Mouse (Mus musculus) stomach, embryonic 16.5 days (tissue): ENCODE results near the gene Gm42372. TPM values are rescaled to one million over a fixed set of nuclear protein-coding genes. Genes with fewer than 3 reads are reported as not detected.

ENCODE experiments used
- ATAC-seq: fragments of 200-750 bp; cut with Nextera tagmentation; 2 replicates; pipeline ENCODE4 v1.8.0; 2017; ENCODE audit warnings: moderate number of reproducible peaks, moderate TSS enrichment; ENCODE audit not compliant: insufficient read depth, low FRiP score
- H3K27ac ChIP-seq: fragments of 300-500 bp; sonication (generic); 2 replicates; pipeline ENCODE4 v1.5.1; 2014; ENCODE audit warnings: low read length
- H3K27me3 ChIP-seq: fragments of 300-500 bp; sonication (generic); 2 replicates; pipeline ENCODE4 v1.6.1; 2014; ENCODE audit warnings: low read length, control low read depth, mixed read lengths; ENCODE audit not compliant: control insufficient read depth, insufficient read depth
- H3K36me3 ChIP-seq: fragments of 300-500 bp; sonication (generic); 2 replicates; pipeline ENCODE4 v1.6.1; 2014; ENCODE audit warnings: low read length; ENCODE audit not compliant: control insufficient read depth, insufficient read depth
- H3K4me1 ChIP-seq: fragments of 300-500 bp; sonication (generic); 2 replicates; pipeline ENCODE4 v1.6.1; 2014; ENCODE audit warnings: low read length, control low read depth, mixed read lengths; ENCODE audit not compliant: control insufficient read depth, insufficient read depth
- H3K4me2 ChIP-seq: fragments of 300-500 bp; sonication (generic); 2 replicates; pipeline ENCODE4 v1.6.1; 2014; ENCODE audit warnings: low read depth, low read length, mixed read lengths
- H3K4me3 ChIP-seq: fragments of 300-500 bp; sonication (generic); replicated peaks from 2 replicates; pipeline ENCODE4 v1.5.1; 2014; ENCODE audit warnings: mild to moderate bottlenecking, low read length
- H3K9ac ChIP-seq: fragments of 300-500 bp; sonication (generic); 2 replicates; pipeline ENCODE4 v1.6.1; 2014; ENCODE audit warnings: low read length
- H3K9me3 ChIP-seq: fragments of 300-500 bp; sonication (generic); replicated peaks from 2 replicates; pipeline ENCODE4 v1.6.1; 2016; ENCODE audit warnings: low read length, control low read depth; ENCODE audit not compliant: control insufficient read depth
- WGBS: fragments of 180-500 bp; shearing (Covaris S2); extraction: QIAGEN DNeasy Blood & Tissue Kit; methylation state at CpG from one replicate; pipeline ENCODE4 v1.1.7; 2014; 5-methylcytosine and 5-hydroxymethylcytosine counted together
- polyA plus RNA-seq: library from polyadenylated mRNA; unstranded; fragments of >200 nt; fragmentation: Nextera tagmentation; extraction: Ambion mirVana; gene quantifications from 2 replicates; pipeline ENCODE4 v1.2.1, GENCODE M21; 2015

Gm42372 gene
- polyA plus RNA-seq, 1 experiment from 2014 or later: 0.25 TPM

DNA sequence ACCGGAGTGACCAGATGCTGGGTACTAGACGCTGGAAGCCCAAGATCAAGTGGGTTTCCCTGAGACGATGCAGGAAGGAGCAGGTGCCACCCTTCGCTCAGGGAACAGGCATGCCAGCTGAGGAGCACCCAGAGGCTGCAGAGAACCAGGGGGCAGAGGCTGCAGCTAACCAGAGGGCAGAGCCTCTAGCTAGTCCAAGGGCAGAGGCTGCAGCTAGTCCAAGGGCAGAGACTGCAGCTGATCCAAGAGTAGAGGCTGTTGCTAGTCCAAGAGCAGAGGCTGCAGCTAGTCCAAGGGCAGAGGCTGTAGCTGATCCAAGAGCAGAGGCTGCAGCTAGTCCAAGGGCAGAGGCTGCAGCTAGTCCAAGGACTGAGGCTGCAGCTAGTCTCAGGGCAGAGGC, 12.5 kb downstream of the Gm42372 start:
- ATAC-seq: no peak

DNA sequence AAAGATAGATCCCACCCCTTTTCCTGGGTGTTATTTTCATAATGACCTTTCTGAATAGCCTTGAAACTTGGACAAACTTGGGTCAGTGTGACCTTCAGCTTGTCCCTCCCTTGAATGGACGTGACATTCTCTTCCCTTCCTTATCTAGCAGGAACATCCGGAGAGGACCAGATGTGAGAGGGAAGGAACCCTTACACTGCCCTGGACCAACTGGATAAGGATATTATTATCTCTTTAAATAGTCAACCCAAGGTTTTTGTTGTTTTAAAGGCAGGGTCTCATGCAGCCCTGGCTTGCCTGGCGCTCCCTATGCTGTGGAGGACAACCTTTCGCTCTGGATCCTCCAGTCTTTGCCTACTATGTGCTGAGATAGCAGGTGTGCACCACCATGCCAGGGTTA, 16.3 kb downstream of the Gm42372 start:
- Histone ChIP-seq H3K4me2 (no peak overlapping the region), H3K9ac (no peak overlapping the region), H3K36me3 (peaks cover 11% of the 10 kb centered on the region; the same call in 1 of the 2 replicates), H3K27me3 (no peaks in the 10 kb centered on the region), H3K4me1 (peaks cover 41% of the 10 kb centered on the region), H3K27ac (no peak overlapping the region), H3K9me3 (no peaks in the 10 kb centered on the region), H3K4me3 (no peak overlapping the region)
- WGBS: 60% methylated on average over 4 of the region's 4 CpGs
- no peak for ATAC-seq

More for the DNA sequence above, 12.5 kb downstream of the Gm42372 start:
- Histone ChIP-seq H3K9ac (peak overlapping the region; percentile 84), H3K36me3 (peaks cover 9% of the 10 kb centered on the region; the same call in 1 of the 2 replicates), H3K27me3 (no peaks in the 10 kb centered on the region), H3K27ac (no peak overlapping the region), H3K4me2 (peak overlapping the region; percentile 81), H3K9me3 (no peaks in the 10 kb centered on the region), H3K4me1 (peaks cover 58% of the 10 kb centered on the region), H3K4me3 (peak overlapping the region; percentile 61)
- WGBS: 59% methylated on average over 4 of the region's 4 CpGs

DNA sequence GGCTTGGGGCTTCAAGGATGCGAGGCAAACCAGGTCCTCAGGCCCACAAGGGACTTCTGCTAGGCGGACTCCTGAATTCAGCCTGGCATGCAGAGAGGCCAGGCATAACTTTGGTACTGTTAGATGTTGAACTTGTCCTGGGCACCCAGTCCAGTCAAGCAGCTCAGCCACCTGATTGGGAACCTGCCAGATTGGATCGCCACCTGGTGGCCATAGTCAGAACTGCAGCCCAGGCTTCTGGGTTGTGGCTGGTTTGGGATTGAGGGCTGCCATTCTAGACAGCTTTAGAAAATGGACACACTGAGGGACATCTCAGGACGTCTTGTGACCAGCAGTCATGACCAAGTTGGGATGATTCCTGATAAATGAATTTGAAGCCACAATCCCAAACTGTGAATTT, 16.8 kb downstream of the Gm42372 start:
- no peak overlapping the region for H3K4me2 ChIP-seq
- H3K9me3 ChIP-seq: no peaks in the 10 kb centered on the region
- H3K27ac ChIP-seq: no peak overlapping the region
- no peak for ATAC-seq
- no peak overlapping the region for H3K9ac ChIP-seq
- H3K4me1 ChIP-seq: peaks cover 41% of the 10 kb centered on the region
- H3K36me3 ChIP-seq: peaks cover 13% of the 10 kb centered on the region
- WGBS: 28% methylated on average over 4 of the region's 4 CpGs
- H3K4me3 ChIP-seq: no peak overlapping the region
- H3K27me3 ChIP-seq: no peaks in the 10 kb centered on the region

DNA sequence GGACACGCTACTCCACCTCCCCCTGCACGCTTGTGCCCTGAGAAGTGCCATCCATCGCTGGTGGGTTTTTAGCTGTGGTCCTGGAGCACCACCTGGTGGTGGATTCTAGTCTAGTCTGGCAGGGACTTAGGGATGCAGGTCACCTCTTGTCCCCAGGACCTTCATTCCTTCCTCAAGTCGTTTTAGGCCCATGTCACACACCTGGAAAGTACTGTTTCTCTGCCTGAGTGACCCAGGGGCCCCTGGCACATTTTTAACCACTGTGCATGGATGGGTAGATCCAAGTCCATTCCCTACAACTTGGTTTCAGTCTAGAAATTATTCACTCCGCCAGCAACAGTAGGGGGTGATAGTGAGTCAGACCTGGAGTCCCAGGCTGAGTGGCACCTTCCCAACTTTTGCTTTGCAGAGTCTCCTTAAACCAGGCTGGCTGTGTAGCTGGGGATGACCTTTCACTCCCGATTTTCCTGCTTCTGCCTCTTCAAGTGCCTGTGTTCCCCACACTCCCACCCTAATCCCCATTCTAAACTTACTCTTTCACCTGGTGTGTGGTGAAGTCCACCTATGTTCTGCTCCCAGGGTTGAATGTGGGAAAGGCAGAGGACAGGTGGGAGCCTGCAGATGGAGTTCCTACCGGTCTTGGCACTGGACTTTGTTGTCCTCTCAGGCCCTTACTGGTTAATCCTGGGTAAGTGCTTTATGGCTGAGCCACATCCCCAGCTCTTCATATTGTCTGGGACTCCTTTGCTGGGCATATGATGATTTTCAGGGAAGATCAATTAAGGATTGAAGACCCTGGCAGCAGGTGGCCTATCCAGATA, 19.7 kb downstream of the Gm42372 start:
- H3K27me3 ChIP-seq: no peaks in the 10 kb centered on the region

DNA sequence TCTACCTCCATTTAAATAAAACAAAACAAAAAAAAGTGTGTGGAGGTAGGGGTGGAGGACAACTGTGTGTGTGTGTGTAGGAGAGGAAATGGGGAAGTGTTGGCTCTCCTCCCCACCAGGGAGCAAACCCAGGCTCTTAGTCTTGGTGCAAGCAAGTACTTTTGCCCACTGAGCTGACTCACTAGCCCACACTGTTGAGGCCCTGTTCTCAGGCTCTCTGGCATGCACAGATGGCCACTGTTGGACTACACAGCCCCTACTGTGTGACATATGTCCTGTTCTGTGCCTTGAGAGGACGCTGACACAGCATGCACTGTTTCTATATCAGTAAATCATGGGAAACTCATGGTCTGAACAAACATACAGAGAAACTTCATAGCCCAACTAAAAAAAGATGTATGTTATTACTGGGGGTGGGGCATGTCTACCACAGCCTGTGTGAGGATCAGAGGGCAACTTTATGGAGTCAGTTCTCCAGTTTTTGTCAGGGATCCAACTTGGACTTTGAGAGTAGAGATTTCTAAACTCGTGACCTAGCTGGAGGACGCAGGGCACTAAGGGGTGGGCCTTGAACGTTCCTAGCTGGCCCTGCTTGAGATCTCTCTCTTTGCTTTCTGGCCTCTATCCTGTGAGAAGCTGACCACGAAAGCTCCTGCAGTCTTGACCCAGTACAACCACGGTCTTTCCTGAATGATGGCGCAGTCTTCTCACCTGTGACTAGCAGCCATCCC, 20.5 kb downstream of the Gm42372 start:
- no peaks in the 10 kb centered on the region for H3K9me3 ChIP-seq
- peak overlapping the region; percentile 50 for H3K27ac ChIP-seq
- 66% methylated on average over 7 of the region's 7 CpGs for WGBS
- 0 out of 2 replicates have a peak, but pooled peaks cover 8% of the 10 kb centered on the region for H3K4me1 ChIP-seq
- H3K4me2 ChIP-seq: no peak overlapping the region
- no peak overlapping the region; the same call in 1 of the 2 replicates for H3K9ac ChIP-seq
- ATAC-seq: peak; percentile 15
- no peak overlapping the region for H3K4me3 ChIP-seq
- no peaks in the 10 kb centered on the region for H3K27me3 ChIP-seq
- peaks cover 28% of the 10 kb centered on the region for H3K36me3 ChIP-seq

More for the DNA sequence above, 19.7 kb downstream of the Gm42372 start:
- peak overlapping the region; percentile 50 for H3K27ac ChIP-seq
- ATAC-seq: peak; percentile 52; the same call in 1 of the 2 replicates
- no peak overlapping the region for H3K4me2 ChIP-seq
- no peak overlapping the region for H3K9ac ChIP-seq
- H3K36me3 ChIP-seq: peaks cover 32% of the 10 kb centered on the region
- no peaks in the 10 kb centered on the region for H3K9me3 ChIP-seq
- H3K4me1 ChIP-seq: peaks cover 13% of the 10 kb centered on the region; the same call in 1 of the 2 replicates
- H3K4me3 ChIP-seq: no peak overlapping the region
- WGBS: 9% methylated on average over 7 of the region's 7 CpGs

DNA sequence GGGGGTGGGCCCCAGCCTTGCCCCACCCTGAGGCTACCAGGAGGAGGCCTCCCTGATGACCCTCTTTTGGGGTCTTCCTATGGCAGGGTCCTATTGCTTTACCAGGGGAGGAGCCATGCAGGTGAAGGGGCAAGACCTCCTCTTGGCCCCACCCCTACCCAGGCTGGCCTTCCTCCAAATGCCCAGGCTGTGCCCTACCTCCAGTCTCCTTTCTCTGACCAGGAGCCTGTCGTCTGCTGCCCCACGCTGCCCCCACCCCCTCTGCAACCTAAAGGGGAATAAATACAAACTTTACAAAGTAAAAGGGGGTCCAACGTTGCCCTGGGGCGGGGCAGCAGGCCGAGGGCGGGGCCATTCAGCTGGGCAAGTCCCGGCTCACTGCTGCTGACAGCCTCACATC, 21.8 kb downstream of the Gm42372 start:
- no peak overlapping the region for H3K9ac ChIP-seq
- 0 out of 2 replicates have a peak, but pooled peaks cover 8% of the 10 kb centered on the region for H3K4me1 ChIP-seq
- peaks cover 39% of the 10 kb centered on the region for H3K36me3 ChIP-seq
- H3K4me3 ChIP-seq: no peak overlapping the region
- H3K9me3 ChIP-seq: no peaks in the 10 kb centered on the region
- H3K27ac ChIP-seq: no peak overlapping the region
- no peaks in the 10 kb centered on the region for H3K27me3 ChIP-seq
- no peak for ATAC-seq
- H3K4me2 ChIP-seq: no peak overlapping the region
- WGBS: 71% methylated on average over 7 of the region's 7 CpGs

DNA sequence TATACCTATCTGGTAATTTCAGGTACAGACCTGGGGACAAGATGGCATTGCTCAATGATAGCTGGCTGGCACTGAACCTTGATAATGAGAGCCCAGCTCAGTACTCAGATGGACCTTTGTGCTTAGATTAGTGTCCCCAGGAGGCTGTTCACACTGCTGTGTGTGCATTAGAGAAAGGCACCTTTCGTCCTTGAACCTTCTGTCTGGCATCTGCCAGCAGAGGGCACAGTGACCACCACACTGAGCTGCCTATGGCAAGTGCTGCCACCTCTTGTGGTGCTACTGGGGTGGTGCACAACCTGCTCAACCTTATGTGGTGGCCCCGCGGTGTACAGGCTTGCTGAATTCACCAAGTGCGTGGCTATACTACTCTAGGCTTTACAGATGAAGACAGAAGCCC, 24.4 kb downstream of the Gm42372 start:
- peak; percentile 27; the same call in 1 of the 2 replicates for ATAC-seq
- H3K36me3 ChIP-seq: peaks cover 49% of the 10 kb centered on the region
- H3K9ac ChIP-seq: no peak overlapping the region
- H3K4me1 ChIP-seq: 0 out of 2 replicates have a peak, but pooled peaks cover 3% of the 10 kb centered on the region
- 77% methylated on average over 4 of the region's 4 CpGs for WGBS
- H3K27ac ChIP-seq: no peak overlapping the region
- H3K4me2 ChIP-seq: no peak overlapping the region
- H3K27me3 ChIP-seq: no peaks in the 10 kb centered on the region
- H3K4me3 ChIP-seq: no peak overlapping the region
- no peaks in the 10 kb centered on the region for H3K9me3 ChIP-seq

DNA sequence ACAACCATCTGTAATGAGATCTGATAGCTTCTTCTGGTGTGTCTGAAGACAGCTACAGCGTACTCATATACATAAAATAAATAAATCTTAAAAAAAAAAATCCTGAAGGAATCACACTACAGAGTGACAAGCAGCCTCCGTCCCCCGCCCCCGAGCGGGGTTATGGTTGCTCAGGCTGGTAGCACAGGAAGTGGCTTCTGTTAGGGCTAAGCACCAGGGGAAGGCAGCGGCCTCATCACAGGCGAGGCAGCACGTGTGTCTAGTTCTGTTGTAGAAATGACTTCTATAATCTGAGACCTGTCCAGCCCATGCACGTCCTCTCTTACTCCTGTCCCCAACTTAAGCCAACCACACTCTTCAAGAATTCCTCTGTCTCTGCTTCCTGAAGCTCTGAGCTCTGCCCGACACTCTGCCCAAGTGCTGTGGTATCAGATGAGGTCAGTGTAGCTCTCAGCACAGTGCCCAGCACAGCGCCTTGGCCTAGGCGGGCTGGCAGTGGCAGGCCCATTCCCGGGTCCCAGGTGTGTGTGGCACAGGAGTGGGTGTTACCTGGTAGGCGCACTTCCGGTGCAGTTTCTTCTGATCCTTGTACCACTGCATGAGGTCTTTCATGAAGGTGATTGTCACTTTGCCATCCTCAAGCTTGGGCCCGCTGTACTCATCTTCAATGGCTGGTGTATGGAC, 26.6 kb downstream of the Gm42372 start:
- Histone ChIP-seq H3K4me1 (no peaks in the 10 kb centered on the region), H3K27ac (no peak overlapping the region), H3K9me3 (no peaks in the 10 kb centered on the region), H3K27me3 (no peaks in the 10 kb centered on the region), H3K4me2 (no peak overlapping the region), H3K4me3 (no peak overlapping the region), H3K36me3 (peaks cover 62% of the 10 kb centered on the region), H3K9ac (no peak overlapping the region)
- WGBS: 88% methylated on average over 16 of the region's 16 CpGs
- no peak for ATAC-seq
